Mouse (Mus musculus) brown adipose tissue, adult 24 weeks (tissue): ENCODE data around the gene Lrch3. TPM values are rescaled to one million over a fixed set of nuclear protein-coding genes. Genes with fewer than 3 reads are reported as not detected.
A peak's percentile ranks its signal among the peaks of the same experiment; 100 is the strongest.

Source experiments
- H3K27ac ChIP-seq: fragments of 200-500 bp; replicated peaks from 2 replicates; pipeline ENCODE4 v1.5.1; 2012; ENCODE audit warnings: low read depth, mild to moderate bottlenecking, low read length
- H3K4me1 ChIP-seq: fragments of 200-500 bp; 2 replicates; pipeline ENCODE4 v1.6.1; 2012; ENCODE audit warnings: low read length, mixed read lengths; ENCODE audit not compliant: control insufficient read depth, insufficient read depth, insufficient read length
- H3K4me3 ChIP-seq: fragments of 200-500 bp; 2 replicates; pipeline ENCODE4 v1.5.1; 2012; ENCODE audit warnings: low read depth, mild to moderate bottlenecking, low read length, moderate library complexity; ENCODE audit not compliant: insufficient read depth
- polyA plus RNA-seq: library from polyadenylated mRNA; stranded (reverse); fragments of >200 nt; gene quantifications from 2 replicates; pipeline ENCODE4 v1.2.4, GENCODE M21; 2012; ENCODE audit not compliant: missing spikeins, insufficient read depth, insufficient read length

Lrch3 gene
- polyA plus RNA-seq, 1 experiment, result 13.6 TPM

DNA sequence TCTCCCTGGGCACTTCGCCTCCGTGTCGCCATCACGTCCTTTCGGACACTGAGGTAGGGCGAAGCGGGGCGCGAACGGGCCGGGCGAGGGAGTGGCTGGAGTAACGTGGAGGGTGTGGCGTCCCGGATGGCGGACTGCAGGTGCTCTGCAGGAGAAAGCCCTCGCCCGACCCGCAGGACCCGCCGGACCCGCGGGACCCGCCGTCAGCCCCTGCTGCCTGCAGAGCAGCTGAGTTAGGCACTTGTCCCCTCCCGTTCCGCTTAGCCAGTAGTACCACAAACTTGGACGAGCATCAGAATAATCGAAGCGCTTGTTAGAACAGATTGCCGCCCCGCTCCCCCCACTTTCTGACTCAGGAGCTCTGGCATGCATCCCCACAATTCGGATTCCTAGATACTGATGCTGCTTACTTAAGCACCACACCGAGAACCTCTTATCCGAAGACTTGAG is 148.8 kb downstream of the Lrch3 start:
- Histone ChIP-seq H3K4me3 (peak overlapping the region; percentile 83), H3K4me1 (peaks cover 3% of the 10 kb centered on the region), H3K27ac (no peak overlapping the region)

DNA sequence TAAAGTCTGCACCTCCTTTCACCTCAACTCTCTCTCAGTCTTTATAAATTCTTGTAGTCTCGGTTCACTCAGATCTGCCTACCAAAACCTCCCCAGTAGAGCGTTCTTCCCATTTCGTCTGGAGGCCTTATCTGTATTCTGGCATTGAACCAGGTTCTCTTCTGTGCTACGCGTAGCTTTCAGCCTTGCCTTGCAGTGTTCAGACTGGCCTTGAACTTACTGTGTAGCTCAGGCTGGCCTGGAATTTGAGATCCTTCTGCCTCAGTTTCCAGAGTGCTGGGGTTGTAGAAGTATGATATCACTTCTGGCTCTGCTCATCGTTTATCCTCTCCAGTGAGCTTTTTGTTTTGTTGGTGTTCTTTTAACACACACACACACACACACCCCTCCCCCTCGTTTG is 149.4 kb downstream of the Lrch3 start:
- Histone ChIP-seq H3K4me1 (no peaks in the 10 kb centered on the region), H3K27ac (no peak overlapping the region), H3K4me3 (peak overlapping the region; percentile 83)

DNA sequence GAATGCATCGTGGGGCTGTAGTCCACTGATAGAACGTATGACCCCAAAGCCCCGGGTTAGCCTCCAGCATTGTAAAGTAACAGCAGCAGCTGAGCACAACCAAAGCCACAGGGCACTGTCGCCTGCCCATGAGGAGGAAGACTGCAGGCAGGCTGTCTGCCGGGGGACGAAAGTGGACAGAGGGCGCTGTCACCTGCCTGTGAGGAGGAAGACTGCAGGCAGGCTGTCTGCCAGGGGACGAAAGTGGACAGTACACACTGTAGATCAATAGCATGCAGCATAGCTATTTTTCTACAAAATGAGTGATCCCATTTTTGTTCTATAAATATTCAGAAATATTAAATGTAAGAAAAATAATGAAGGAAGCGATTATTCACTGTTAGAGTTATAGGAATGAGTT is 150.7 kb downstream of the Lrch3 start:
- no peak overlapping the region for H3K27ac ChIP-seq
- no peak overlapping the region for H3K4me3 ChIP-seq
- no peaks in the 10 kb centered on the region for H3K4me1 ChIP-seq

Other genes with a start within 250 kb of the Lrch3 start
- gene Muc4, start 178.2 kb upstream of the Lrch3 start, polyA plus RNA-seq, result not detected in 2 replicates
- not detected in 2 replicates for gene Muc20, start 116.7 kb upstream of the Lrch3 start, polyA plus RNA-seq
- gene Smbd1, start 103.6 kb upstream of the Lrch3 start, polyA plus RNA-seq, result not detected in 2 replicates
- 24.4 and 45.4 TPM in 2 replicates for gene Fyttd1, start 36.6 kb upstream of the Lrch3 start, polyA plus RNA-seq
- gene Rubcn, start 36.3 kb upstream of the Lrch3 start, polyA plus RNA-seq, result 9.6 and 12.6 TPM in 2 replicates
- 0.87 and 0.92 TPM in 2 replicates for gene Iqcg, start 142.1 kb downstream of the Lrch3 start, polyA plus RNA-seq
- 699 and 762 TPM in 2 replicates for gene Rpl35a, start 142.4 kb downstream of the Lrch3 start, polyA plus RNA-seq
- gene Lmln, start 148.4 kb downstream of the Lrch3 start, polyA plus RNA-seq, result 2.1 and 2.4 TPM in 2 replicates